Mouse (Mus musculus): ENCODE measurements around the gene Pebp1. TPM values are rescaled to one million over a fixed set of nuclear protein-coding genes. Genes with fewer than 3 reads are reported as not detected.

Gene Pebp1
- total and polyA plus RNA-seq, 3 experiments, result 558 to 568 TPM; not detected in 1

GRCm38 (mm10) chr5:117292547-117292946 lies 5.1 kb upstream of the Pebp1 start:
- peaks cover 0 to 5% of the 10 kb centered on the region in 2 experiments; a peak in 2 of 4 replicates for H3K4me1 ChIP-seq (ENCODE audit: control insufficient read depth in 1 of 2, insufficient read depth in 2 of 2, low read length in 2 of 2)
- H3K9me3 ChIP-seq (replicated peaks; ENCODE audit: insufficient read depth, low read length), result no peaks in the 10 kb centered on the region
- no peaks in the 10 kb centered on the region for H3K27me3 ChIP-seq (ENCODE audit: control insufficient read depth in 1 of 2, insufficient read depth in 2 of 2, low read length in 2 of 2)
- no peak overlapping the region for H3K27ac ChIP-seq (ENCODE audit: control insufficient read depth, low read depth, low read length)
- no peaks in the 10 kb centered on the region for H3K79me2 ChIP-seq (ENCODE audit: control insufficient read depth, insufficient read depth, low read length, poor library complexity)
- TF ChIP-seq ELF1 (IDR thresholded peaks at IDR 0.05; ENCODE audit: low read depth, low read length) (no peak), MAZ (IDR thresholded peaks at IDR 0.05; ENCODE audit: low read depth, low read length) (no peak), CHD1 (IDR thresholded peaks at IDR 0.05; ENCODE audit: low read depth, low read length) (no peak), TCF12 (IDR thresholded peaks at IDR 0.05; ENCODE audit: low read depth, low read length) (no peak), MYC (IDR thresholded peaks at IDR 0.05; ENCODE audit: low read depth, low read length) (no peak), UBTF (IDR thresholded peaks at IDR 0.05; ENCODE audit: borderline replicate concordance, insufficient read depth, low read depth, low read length) (no peak), NRF1 (IDR thresholded peaks at IDR 0.05; ENCODE audit: insufficient read depth, low read depth, low read length, poor library complexity, severe bottlenecking) (no peak), CHD2 (IDR thresholded peaks at IDR 0.05; ENCODE audit: low read length) (no peak), MXI1 (IDR thresholded peaks at IDR 0.05; ENCODE audit: low read depth, low read length) (no peak), ZNF384 (IDR thresholded peaks at IDR 0.05; ENCODE audit: low read depth, low read length) (no peak), MEF2A (IDR thresholded peaks at IDR 0.05; ENCODE audit: extremely low read depth, insufficient replicate concordance, low read depth, low read length, poor library complexity, severe bottlenecking) (no peak), POLR2AphosphoS5 (IDR thresholded peaks at IDR 0.05; ENCODE audit: borderline replicate concordance, low read depth, low read length) (no peak), CTCF (IDR thresholded peaks at IDR 0.05 in 2 of 3, conservative IDR thresholded peaks at IDR 0.05 in 1 of 3; ENCODE audit: control insufficient read depth in 1 of 3, insufficient read depth in 1 of 3, low read depth in 2 of 3, low read length in 3 of 3, poor library complexity in 1 of 3, severe bottlenecking in 1 of 3) (no peak), POLR2A (IDR thresholded peaks at IDR 0.05; ENCODE audit: control insufficient read depth in 1 of 2, insufficient read depth in 1 of 2, low read depth in 1 of 2, low read length in 2 of 2, poor library complexity in 1 of 2) (no peak)
- H3K9ac ChIP-seq (ENCODE audit: control insufficient read depth, low read depth, low read length, poor library complexity, severe bottlenecking), result no peak overlapping the region
- no peak for DNase-seq (ENCODE audit: low read depth, low spot score)
- H3K36me3 ChIP-seq (ENCODE audit: control insufficient read depth in 1 of 2, insufficient read depth in 2 of 2, low read length in 2 of 2), result no peaks in the 10 kb centered on the region; a peak in 1 of 4 replicates
- no peak overlapping the region for H3K4me3 ChIP-seq (ENCODE audit: control insufficient read depth in 1 of 2, insufficient read depth in 1 of 2, low read depth in 2 of 2, low read length in 2 of 2)

GRCm38 (mm10) chr5:117291312-117291711 lies 3.9 kb upstream of the Pebp1 start:
- Histone ChIP-seq H3K36me3 (ENCODE audit: control insufficient read depth in 1 of 2, insufficient read depth in 2 of 2, low read length in 2 of 2) (peaks cover 0 to under 1% of the 10 kb centered on the region in 2 experiments; a peak in 2 of 4 replicates), H3K9ac (ENCODE audit: control insufficient read depth, low read depth, low read length, poor library complexity, severe bottlenecking) (no peak overlapping the region), H3K27ac (ENCODE audit: control insufficient read depth, low read depth, low read length) (no peak overlapping the region), H3K4me1 (ENCODE audit: control insufficient read depth in 1 of 2, insufficient read depth in 2 of 2, low read length in 2 of 2) (peaks cover under 1 to 5% of the 10 kb centered on the region in 2 experiments; a peak in 3 of 4 replicates), H3K4me3 (ENCODE audit: control insufficient read depth in 1 of 2, insufficient read depth in 1 of 2, low read depth in 2 of 2, low read length in 2 of 2) (no peak overlapping the region), H3K27me3 (ENCODE audit: control insufficient read depth in 1 of 2, insufficient read depth in 2 of 2, low read length in 2 of 2) (no peaks in the 10 kb centered on the region), H3K79me2 (ENCODE audit: control insufficient read depth, insufficient read depth, low read length, poor library complexity) (peaks cover 9% of the 10 kb centered on the region), H3K9me3 (replicated peaks; ENCODE audit: insufficient read depth, low read length) (no peaks in the 10 kb centered on the region)
- TF ChIP-seq CHD2 (IDR thresholded peaks at IDR 0.05; ENCODE audit: low read length), result no peak
- peak; percentile 23 to 37 (median 27); a peak in 3 of 6 replicates for TF ChIP-seq CTCF (IDR thresholded peaks at IDR 0.05 in 2 of 3, conservative IDR thresholded peaks at IDR 0.05 in 1 of 3; ENCODE audit: control insufficient read depth in 1 of 3, insufficient read depth in 1 of 3, low read depth in 2 of 3, low read length in 3 of 3, poor library complexity in 1 of 3, severe bottlenecking in 1 of 3)
- TF ChIP-seq TCF12 (IDR thresholded peaks at IDR 0.05; ENCODE audit: low read depth, low read length), result no peak
- no peak for TF ChIP-seq POLR2A (IDR thresholded peaks at IDR 0.05; ENCODE audit: control insufficient read depth in 1 of 2, insufficient read depth in 1 of 2, low read depth in 1 of 2, low read length in 2 of 2, poor library complexity in 1 of 2)
- TF ChIP-seq RAD21 (IDR thresholded peaks at IDR 0.05; ENCODE audit: low read depth, low read length), result peak; percentile 32
- no peak for TF ChIP-seq MAZ (IDR thresholded peaks at IDR 0.05; ENCODE audit: low read depth, low read length)
- no peak for TF ChIP-seq E2F4 (IDR thresholded peaks at IDR 0.05; ENCODE audit: borderline replicate concordance, low read depth, low read length)
- TF ChIP-seq ETS1 (IDR thresholded peaks at IDR 0.05; ENCODE audit: low read depth, low read length), result no peak
- TF ChIP-seq ZC3H11A (IDR thresholded peaks at IDR 0.05; ENCODE audit: low read depth, low read length), result no peak
- peak; percentile 33 for TF ChIP-seq SMC3 (IDR thresholded peaks at IDR 0.05; ENCODE audit: low read depth, low read length)
- no peak for TF ChIP-seq USF2 (IDR thresholded peaks at IDR 0.05; ENCODE audit: borderline replicate concordance in 1 of 2, insufficient read depth in 1 of 2, low read depth in 1 of 2, low read length in 2 of 2)
- DNase-seq (ENCODE audit: low read depth, low spot score), result no peak
